Mouse (Mus musculus): ENCODE measurements around the gene Zfp354b. TPM values are rescaled to one million over a fixed set of nuclear protein-coding genes. Genes with fewer than 3 reads are reported as not detected.

Gene Zfp354b
- polyA plus RNA-seq, 1 experiment from 2014 or later, result 1.1 TPM

DNA sequence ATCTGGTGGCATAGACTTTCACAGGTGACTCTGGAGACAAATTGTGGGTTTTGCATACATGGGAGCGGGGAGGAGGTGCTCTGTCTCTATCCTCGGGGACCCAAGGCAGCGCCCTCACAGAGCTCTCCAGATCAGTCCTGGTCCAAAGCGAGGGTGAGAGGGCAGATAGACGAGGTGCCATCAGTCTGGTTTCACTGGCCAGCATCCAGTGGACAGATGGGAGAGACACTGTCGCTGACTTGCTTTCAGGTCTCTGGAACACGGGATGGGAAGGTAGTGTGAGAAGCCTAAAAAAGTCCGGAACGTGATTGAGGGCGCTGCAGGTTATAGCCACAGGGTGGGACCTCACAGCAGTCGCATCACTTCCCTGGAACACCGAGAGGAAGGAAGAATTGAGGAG, 11.0 kb upstream of the Zfp354b start:
- no peaks in the 10 kb centered on the region for H3K36me3 ChIP-seq (ENCODE audit: insufficient read depth)
- H3K27me3 ChIP-seq (ENCODE audit: insufficient read depth, low read length), result no peaks in the 10 kb centered on the region
- no peak for ATAC-seq (ENCODE audit: insufficient read depth)
- H3K4me3 ChIP-seq (ENCODE audit: low read depth, low read length), result no peak overlapping the region
- no peaks in the 10 kb centered on the region for H3K9me3 ChIP-seq (ENCODE audit: low read depth, low read length)
- no peak overlapping the region for H3K9ac ChIP-seq
- no peak overlapping the region for H3K4me2 ChIP-seq
- no peak for TF ChIP-seq CTCF (IDR thresholded peaks at IDR 0.05; ENCODE audit: low read depth)
- no peak overlapping the region for H3K27ac ChIP-seq (ENCODE audit: low read depth)
- H3K4me1 ChIP-seq (ENCODE audit: insufficient read depth), result no peaks in the 10 kb centered on the region
- DNase-seq, result no peak
- 64% methylated on average over 12 of the region's 12 CpGs for WGBS

- no peak overlapping the region for H3K4me2 ChIP-seq
- ATAC-seq (ENCODE audit: insufficient read depth), result no peak
- WGBS, result 30% methylated on average over 14 of the region's 14 CpGs
- H3K27me3 ChIP-seq (ENCODE audit: insufficient read depth, low read length), result no peaks in the 10 kb centered on the region
- no peaks in the 10 kb centered on the region for H3K9me3 ChIP-seq (ENCODE audit: low read depth, low read length)
- no peaks in the 10 kb centered on the region for H3K4me1 ChIP-seq (ENCODE audit: insufficient read depth)
- no peaks in the 10 kb centered on the region for H3K36me3 ChIP-seq (ENCODE audit: insufficient read depth)
- peak; percentile 98 for TF ChIP-seq CTCF (IDR thresholded peaks at IDR 0.05; ENCODE audit: low read depth)
- peak; percentile 95 for DNase-seq
- no peak overlapping the region for H3K4me3 ChIP-seq (ENCODE audit: low read depth, low read length)
- no peak overlapping the region for H3K27ac ChIP-seq (ENCODE audit: low read depth)
- no peak overlapping the region for H3K9ac ChIP-seq
Observed at GRCm38 (mm10) chr11:50939621-50940366, 8.4 kb upstream of the Zfp354b start.

- H3K27ac ChIP-seq (ENCODE audit: low read depth), result no peak overlapping the region
- no peak overlapping the region for H3K9ac ChIP-seq
- ATAC-seq (ENCODE audit: insufficient read depth), result no peak
- TF ChIP-seq CTCF (IDR thresholded peaks at IDR 0.05; ENCODE audit: low read depth), result no peak
- no peak overlapping the region for H3K4me3 ChIP-seq (ENCODE audit: low read depth, low read length)
- no peaks in the 10 kb centered on the region for H3K9me3 ChIP-seq (ENCODE audit: low read depth, low read length)
- H3K36me3 ChIP-seq (ENCODE audit: insufficient read depth), result no peaks in the 10 kb centered on the region
- H3K4me2 ChIP-seq, result no peak overlapping the region
- H3K27me3 ChIP-seq (ENCODE audit: insufficient read depth, low read length), result no peaks in the 10 kb centered on the region
- H3K4me1 ChIP-seq (ENCODE audit: insufficient read depth), result no peaks in the 10 kb centered on the region
- DNase-seq, result no peak
- WGBS, result 70% methylated on average over 8 of the region's 8 CpGs
Observed at GRCm38 (mm10) chr11:50938435-50938834, 7.0 kb upstream of the Zfp354b start.

GRCm38 (mm10) chr11:50932040-50932439, 607 bp upstream of the Zfp354b start:
- DNase-seq, result no peak
- no peaks in the 10 kb centered on the region for H3K4me1 ChIP-seq (ENCODE audit: insufficient read depth)
- H3K36me3 ChIP-seq (ENCODE audit: insufficient read depth), result no peaks in the 10 kb centered on the region
- 92% methylated on average over 1 of the region's 1 CpGs for WGBS
- H3K9me3 ChIP-seq (ENCODE audit: low read depth, low read length), result no peaks in the 10 kb centered on the region
- no peak overlapping the region for H3K27ac ChIP-seq (ENCODE audit: low read depth)
- H3K4me2 ChIP-seq, result peak overlapping the region; percentile 96
- no peak overlapping the region for H3K9ac ChIP-seq
- ATAC-seq (ENCODE audit: insufficient read depth), result peak; percentile 50; the same call in 1 of the 2 replicates
- 0 out of 2 replicates have a peak overlapping the region, but pooled peaks have one; percentile 58 for H3K4me3 ChIP-seq (ENCODE audit: low read depth, low read length)
- TF ChIP-seq CTCF (IDR thresholded peaks at IDR 0.05; ENCODE audit: low read depth), result no peak
- peaks cover 7% of the 10 kb centered on the region; the same call in 1 of the 2 replicates for H3K27me3 ChIP-seq (ENCODE audit: insufficient read depth, low read length)

GRCm38 (mm10) chr11:50931021-50931420, 412 bp downstream of the Zfp354b start:
- H3K27ac ChIP-seq (ENCODE audit: low read depth), result no peak overlapping the region
- 1% methylated on average over 16 of the region's 16 CpGs for WGBS

DNA sequence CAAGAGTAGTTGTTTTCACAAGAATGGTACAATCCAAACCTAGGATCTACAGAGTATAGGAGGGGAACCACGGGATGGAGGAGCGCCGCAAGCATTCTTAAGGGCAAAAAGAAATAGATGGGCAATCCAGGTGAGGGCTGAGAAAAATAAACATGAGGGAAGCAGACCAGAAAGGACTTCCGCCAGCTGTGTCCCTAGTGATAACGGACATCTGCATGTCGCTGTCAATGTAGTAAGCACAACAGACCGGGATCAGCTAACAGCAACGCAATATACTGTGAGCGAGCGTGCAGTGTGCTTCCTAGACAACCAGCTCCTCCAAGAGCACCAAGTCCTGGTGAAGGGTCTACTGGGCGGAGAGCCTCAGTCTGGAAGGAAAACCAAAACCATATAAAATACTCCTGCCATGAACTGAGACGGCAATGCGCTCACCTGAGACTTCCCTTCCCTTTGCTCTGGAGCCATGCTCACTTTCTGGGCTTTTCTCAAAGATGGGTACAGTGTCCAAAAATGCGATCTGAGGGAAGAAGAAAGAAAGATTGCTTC, 891 bp downstream of the Zfp354b start:
- no peaks in the 10 kb centered on the region for H3K36me3 ChIP-seq (ENCODE audit: insufficient read depth)
- TF ChIP-seq CTCF (IDR thresholded peaks at IDR 0.05; ENCODE audit: low read depth), result no peak
- peak overlapping the region; percentile 96 for H3K4me2 ChIP-seq
- DNase-seq, result peak; percentile 31
- H3K9ac ChIP-seq, result peak overlapping the region; percentile 64
- H3K4me1 ChIP-seq (ENCODE audit: insufficient read depth), result no peaks in the 10 kb centered on the region
- peak overlapping the region; percentile 58 for H3K4me3 ChIP-seq (ENCODE audit: low read depth, low read length)
- H3K27me3 ChIP-seq (ENCODE audit: insufficient read depth, low read length), result peaks cover 7% of the 10 kb centered on the region; the same call in 1 of the 2 replicates
- no peak overlapping the region for H3K27ac ChIP-seq (ENCODE audit: low read depth)
- no peaks in the 10 kb centered on the region for H3K9me3 ChIP-seq (ENCODE audit: low read depth, low read length)
- WGBS, result 12% methylated on average over 14 of the region's 14 CpGs
- ATAC-seq (ENCODE audit: insufficient read depth), result no peak

More at GRCm38 (mm10) chr11:50931021-50931420, 412 bp downstream of the Zfp354b start:
- TF ChIP-seq CTCF (IDR thresholded peaks at IDR 0.05; ENCODE audit: low read depth), result no peak
- H3K4me2 ChIP-seq, result peak overlapping the region; percentile 96
- H3K9me3 ChIP-seq (ENCODE audit: low read depth, low read length), result no peaks in the 10 kb centered on the region
- no peaks in the 10 kb centered on the region for H3K4me1 ChIP-seq (ENCODE audit: insufficient read depth)
- peak overlapping the region; percentile 64 for H3K9ac ChIP-seq
- H3K4me3 ChIP-seq (ENCODE audit: low read depth, low read length), result peak overlapping the region; percentile 58
- ATAC-seq (ENCODE audit: insufficient read depth) (peak; percentile 67), DNase-seq (peak; percentile 46)
- H3K27me3 ChIP-seq (ENCODE audit: insufficient read depth, low read length), result peaks cover 7% of the 10 kb centered on the region; the same call in 1 of the 2 replicates
- no peaks in the 10 kb centered on the region for H3K36me3 ChIP-seq (ENCODE audit: insufficient read depth)

- Histone ChIP-seq H3K36me3 (ENCODE audit: insufficient read depth) (peaks cover 11% of the 10 kb centered on the region; the same call in 1 of the 2 replicates), H3K4me3 (ENCODE audit: low read depth, low read length) (peak within 1 kb of the TSS; percentile 86), H3K4me2 (peak within 1 kb of the TSS; percentile 59), H3K4me1 (ENCODE audit: insufficient read depth) (no peaks in the 10 kb centered on the region), H3K27ac (ENCODE audit: low read depth) (peak within 1 kb of the TSS; percentile 67), H3K27me3 (ENCODE audit: insufficient read depth, low read length) (no peaks in the 10 kb centered on the region), H3K9ac (peak within 1 kb of the TSS; percentile 85), H3K9me3 (ENCODE audit: low read depth, low read length) (no peaks in the 10 kb centered on the region)
- peak; percentile 97 for DNase-seq
- TF ChIP-seq CTCF (IDR thresholded peaks at IDR 0.05; ENCODE audit: low read depth), result peak; percentile 76
- WGBS, result under 1% methylated on average over 47 of the region's 47 CpGs
- peak; percentile 99 for ATAC-seq (ENCODE audit: insufficient read depth)
Observed at GRCm38 (mm10) chr11:50915671-50916320, 15.6 kb downstream of the Zfp354b start, which contains the start of gene Zfp2. TSS of gene Zfp2 (minus strand) at chr11:50916165.

Measured in lung, embryonic 14.5 days (tissue).